ENCODE assay signal across 11 mouse cellular contexts in genomic region chr7:74240459-74241172, GRCm38 (mm10).
A peak's percentile ranks its signal among the peaks of the same experiment; 100 is the strongest.
DNase-seq lines count a peak whose midpoint lies in the region; ATAC-seq lines count a peak whose summit lies in the region.
"Had no signal": no experiment of that assay in that cellular context is flagged by ENCODE, and none has a peak within 500 bp of the region (broad histone marks: within the 10 kb centered on the region; RNA-seq: fewer than 3 reads in every experiment).

No protein-coding gene starts in this region.

- peak overlapping the region; percentile 71 for H3K27ac ChIP-seq in forebrain, embryonic 12.5 days
- no peak overlapping the region for H3K27ac ChIP-seq in midbrain, embryonic 11.5 days (ENCODE audit: low read depth, low read length)
- H3K27ac ChIP-seq: liver, embryonic 13.5 days had no signal

- H3K4me3 ChIP-seq in forebrain, embryonic 12.5 days (replicated peaks) = no peak overlapping the region
- no peak overlapping the region for H3K4me3 ChIP-seq in midbrain, embryonic 11.5 days (ENCODE audit: low read depth, low read length)
- H3K4me3 ChIP-seq: liver, embryonic 13.5 days had no signal

- H3K4me1 ChIP-seq in forebrain, embryonic 12.5 days = peaks cover 26% of the 10 kb centered on the region
- peaks cover 19% of the 10 kb centered on the region for H3K4me1 ChIP-seq in midbrain, embryonic 11.5 days (ENCODE audit: control insufficient read depth, insufficient read depth, low read length)
- H3K4me1 ChIP-seq: liver, embryonic 13.5 days had no signal

- peak; percentile 5 to 10 for DNase-seq in right cerebral cortex, adult 2 months (ENCODE audit: low spot score in 2 of 2)
- DNase-seq in right cerebral cortex, postnatal 25 days = no peak
- peak; percentile 90 for DNase-seq in midbrain, embryonic 11.5 days (ENCODE audit: low spot score, missing footprints)
- DNase-seq in telencephalon, adult 2 months (ENCODE audit: low read depth, low spot score) = peak; percentile 35
- DNase-seq in lung, postnatal 36 days = no peak
- DNase-seq: adrenal gland, postnatal 14 days; kidney, postnatal 14 days; liver, embryonic 13.5 days had no signal

- peak; percentile 90 for ATAC-seq in forebrain, embryonic 12.5 days (ENCODE audit: low FRiP score)
- peak; percentile 70 for ATAC-seq in midbrain, embryonic 11.5 days (ENCODE audit: low FRiP score)
- no peak for ATAC-seq in granulocyte monocyte progenitor cell, adult 5-6 weeks (replicated peaks; ENCODE audit: poor library complexity, severe bottlenecking)

- H3K27me3 ChIP-seq in forebrain, embryonic 12.5 days = no peaks in the 10 kb centered on the region
- H3K27me3 ChIP-seq in midbrain, embryonic 11.5 days (ENCODE audit: control insufficient read depth, insufficient read depth, low read length) = no peaks in the 10 kb centered on the region
- H3K27me3 ChIP-seq: liver, embryonic 13.5 days had no signal

- no peak overlapping the region for H3K4me2 ChIP-seq in forebrain, embryonic 12.5 days
- no peak overlapping the region for H3K4me2 ChIP-seq in midbrain, embryonic 11.5 days
- H3K4me2 ChIP-seq: liver, embryonic 13.5 days had no signal

- 34% methylated on average over 4 of the region's 4 CpGs for WGBS in forebrain, embryonic 12.5 days
- WGBS in midbrain, embryonic 11.5 days = 44% methylated on average over 3 of the region's 4 CpGs

- H3K36me3 ChIP-seq in forebrain, embryonic 12.5 days (replicated peaks) = no peaks in the 10 kb centered on the region
- H3K36me3 ChIP-seq in midbrain, embryonic 11.5 days (ENCODE audit: control insufficient read depth, insufficient read depth, low read length) = no peaks in the 10 kb centered on the region
- H3K36me3 ChIP-seq: G1E; liver, embryonic 13.5 days had no signal

- H3K9ac ChIP-seq in forebrain, embryonic 12.5 days = no peak overlapping the region
- H3K9ac ChIP-seq in midbrain, embryonic 11.5 days (ENCODE audit: low read length) = no peak overlapping the region
- H3K9ac ChIP-seq: liver, embryonic 13.5 days had no signal

- H3K9me3 ChIP-seq in forebrain, embryonic 12.5 days = peaks cover 5% of the 10 kb centered on the region; the same call in 1 of the 2 replicates
- H3K9me3 ChIP-seq in midbrain, embryonic 11.5 days (ENCODE audit: control insufficient read depth, low read length) = no peaks in the 10 kb centered on the region; the same call in 1 of the 2 replicates
- H3K9me3 ChIP-seq: liver, embryonic 13.5 days had no signal

Comparison
In these comparisons a context has a peak if more than half of its experiments do, and no peak if none do; other contexts are left out.
1. DNase-seq: peak in right cerebral cortex, adult 2 months (2 of 2), midbrain, embryonic 11.5 days (single experiment) and telencephalon, adult 2 months (single experiment); none in right cerebral cortex, postnatal 25 days (single experiment) and lung, postnatal 36 days (single experiment).